Mouse (Mus musculus) erythroblast, adult 5-6 weeks (primary cell): ENCODE results near the gene Efna1. TPM values are rescaled to one million over a fixed set of nuclear protein-coding genes. Genes with fewer than 3 reads are reported as not detected.

Experiments
- ATAC-seq: replicated peaks from 2 replicates; pipeline ENCODE4 v1.8.0; 2016; ENCODE audit warnings: moderate number of reproducible peaks, mild to moderate bottlenecking, moderate TSS enrichment, inconsistent platforms; ENCODE audit not compliant: poor library complexity, low FRiP score, severe bottlenecking
- total RNA-seq, 2 experiments: library from RNA; stranded (forward) in 1 of 2; stranded (reverse) in 1 of 2; fragments of 150-400 nt in 1 of 2; fragments of 200-764, 138-1000 nt in 1 of 2; gene quantifications; 2 replicates each; pipeline versions ENCODE4 v1.2.3 to v1.2.4; 2015 to 2017; ENCODE audit warnings: low replicate concordance in 2 of 2

The Efna1 gene
- total RNA-seq, 2 experiments from 2014 or later = not detected

DNA sequence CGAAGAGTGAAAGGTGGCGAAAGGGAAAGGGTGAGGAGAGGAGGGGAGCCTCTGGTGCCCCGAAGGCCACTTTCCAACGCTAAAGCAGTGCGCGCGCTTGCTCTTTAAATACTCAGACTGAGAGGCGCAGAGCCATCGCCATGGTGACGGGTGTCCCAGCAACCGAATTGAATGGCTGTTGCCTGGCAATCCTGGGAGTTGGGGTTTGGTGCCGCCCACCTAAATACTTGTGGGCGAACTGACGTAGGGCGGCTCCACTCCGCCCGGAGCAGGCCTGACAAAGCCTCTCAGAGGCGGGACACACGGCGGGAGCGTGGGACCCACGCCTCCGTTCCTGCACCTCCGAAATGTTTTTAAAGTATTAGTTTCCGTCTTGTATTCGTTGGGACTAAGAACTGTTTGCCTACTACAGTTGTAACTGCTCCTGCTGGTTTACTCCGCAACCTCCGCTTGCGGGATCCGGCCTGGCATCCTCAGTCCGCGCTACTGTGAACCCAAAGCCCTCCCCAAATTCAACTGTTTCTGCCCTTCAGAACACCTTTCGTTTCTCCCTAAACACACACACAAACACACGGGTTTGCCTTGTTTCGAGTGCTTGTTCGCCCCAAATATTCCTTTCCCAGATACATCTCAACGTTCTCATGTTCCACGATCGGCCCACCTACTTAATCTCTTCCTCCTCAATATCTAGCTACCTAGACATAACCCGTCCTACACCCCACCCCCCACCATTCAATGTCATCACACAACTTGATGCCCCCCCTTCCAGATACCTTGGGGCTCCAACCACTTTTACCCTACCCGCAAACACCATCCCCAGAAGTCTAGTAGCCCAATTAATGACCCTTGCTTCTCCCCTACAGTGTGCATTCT, 53.4 kb downstream of the Efna1 start:
- 0 out of 2 replicates have a peak, but pooled peaks have one; percentile 8 for ATAC-seq

DNA sequence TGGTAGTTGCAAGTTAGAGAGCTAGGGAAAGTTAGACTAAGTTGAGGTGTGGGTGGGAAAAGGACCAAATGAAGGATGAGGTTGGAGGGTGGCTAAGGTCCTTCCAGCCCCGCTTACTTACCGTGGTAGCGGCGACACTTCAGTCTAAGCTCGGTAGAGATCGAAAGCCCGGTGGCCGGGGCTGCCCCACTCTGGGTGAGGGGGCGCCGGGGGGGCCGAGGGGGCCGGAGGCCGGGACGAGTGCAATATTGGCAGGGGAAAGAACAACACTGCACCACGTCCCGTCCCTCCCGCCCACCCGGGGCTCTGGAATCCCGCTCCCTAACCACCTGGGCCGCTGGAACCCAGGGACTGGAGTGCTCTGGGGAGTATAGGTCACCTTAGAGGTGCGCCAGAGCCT, 54.0 kb downstream of the Efna1 start, which contains the start of gene Mtx1:
Gene Mtx1 (minus strand): TSS at position 189 of the 400 bp plus-strand sequence.
- no peak for ATAC-seq

DNA sequence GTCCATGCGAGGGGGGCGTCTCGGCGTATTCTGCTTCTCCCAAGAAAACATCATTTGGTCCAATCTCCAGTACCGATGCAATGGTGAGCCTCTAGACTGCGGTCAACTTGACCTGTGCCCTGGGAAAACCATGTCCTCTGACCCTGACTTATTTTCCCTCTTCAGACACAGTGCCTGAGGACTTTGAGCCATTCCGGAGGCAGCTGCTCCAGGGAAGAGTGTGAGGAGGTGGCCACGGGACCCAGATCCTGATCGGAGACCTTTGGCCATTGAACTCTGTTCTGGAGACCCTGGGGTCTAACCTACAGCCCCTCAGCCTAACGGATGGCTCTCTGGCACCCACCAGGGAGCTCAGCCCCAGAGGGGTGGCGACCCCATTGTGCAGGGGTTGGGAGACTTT, 54.6 kb downstream of the Efna1 start:
- no peak for ATAC-seq

DNA sequence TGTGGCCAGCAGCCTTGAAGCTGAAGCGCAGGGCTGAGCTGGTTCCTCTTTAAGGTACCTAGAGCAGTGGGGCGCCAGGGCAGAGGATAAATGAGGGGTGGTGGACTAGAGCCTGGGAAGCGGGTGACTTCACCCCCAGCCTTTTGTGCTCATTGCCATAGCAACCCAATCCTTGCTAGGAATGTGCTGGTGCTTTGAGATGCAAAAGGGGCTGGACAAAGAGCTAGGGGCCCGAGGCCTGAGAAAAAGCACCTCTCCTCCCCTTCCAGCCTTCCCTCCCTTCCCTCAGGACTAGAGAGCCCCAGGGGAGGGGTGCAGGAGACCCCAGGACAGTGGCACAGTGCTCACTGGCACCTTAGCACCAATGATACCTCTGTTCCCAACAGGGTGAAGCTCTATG, 55.0 kb downstream of the Efna1 start:
- ATAC-seq = no peak

DNA sequence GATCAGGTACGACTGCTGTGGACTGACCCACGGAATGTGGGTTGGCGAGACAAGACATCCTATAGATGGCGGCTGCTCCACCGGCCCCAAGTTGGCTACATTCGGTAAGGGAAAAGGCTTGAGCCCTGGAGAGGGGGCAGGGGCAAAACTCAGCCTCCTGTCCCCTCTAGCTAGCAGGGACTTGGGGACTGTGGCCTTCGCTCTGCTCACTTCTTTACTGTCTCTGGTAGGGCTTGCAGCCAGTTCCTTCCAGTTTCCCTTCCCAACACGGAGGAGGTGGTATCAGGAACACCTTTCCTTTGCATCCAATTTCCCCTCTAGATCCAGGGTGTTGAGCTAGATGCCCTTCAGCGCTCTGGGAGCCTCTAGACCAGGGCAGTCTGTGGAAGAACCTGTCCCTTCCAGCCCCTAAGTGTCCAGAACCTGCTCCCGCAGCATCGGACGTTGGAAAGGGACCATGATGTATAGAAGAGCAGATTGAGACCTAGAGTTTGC, 55.6 kb downstream of the Efna1 start:
- no peak for ATAC-seq

DNA sequence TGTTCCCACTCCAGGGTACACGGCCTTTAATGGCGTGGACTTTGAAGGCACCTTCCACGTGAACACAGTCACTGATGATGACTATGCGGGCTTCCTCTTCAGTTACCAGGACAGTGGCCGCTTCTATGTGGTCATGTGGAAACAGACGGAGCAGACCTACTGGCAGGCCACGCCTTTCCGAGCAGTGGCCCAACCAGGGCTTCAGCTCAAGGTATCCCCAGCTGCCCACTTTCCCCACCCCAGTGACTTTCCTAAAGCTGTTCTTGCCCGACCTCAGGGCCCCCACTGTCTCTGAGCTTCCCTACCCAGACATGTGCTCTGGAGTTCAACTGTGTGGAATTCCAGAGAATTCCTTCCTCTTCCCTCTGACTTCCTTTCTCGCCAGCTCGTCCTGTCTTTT, 56.1 kb downstream of the Efna1 start:
- no peak for ATAC-seq

Other genes with a start within 250 kb of the Efna1 start
- gene Rusc1, start 187.8 kb downstream of the Efna1 start, total RNA-seq (2015; ENCODE audit: low replicate concordance) = 0.38 and 2.5 TPM in 2 replicates
- gene Rusc1, start 187.8 kb downstream of the Efna1 start, total RNA-seq (2017; ENCODE audit: low replicate concordance) = 1.6 and 5.6 TPM in 2 replicates
- gene Gm43738, start 180.0 kb downstream of the Efna1 start, total RNA-seq (2015; ENCODE audit: low replicate concordance) = not detected in 2 replicates
- not detected in 2 replicates for gene Gm43738, start 180.0 kb downstream of the Efna1 start, total RNA-seq (2017; ENCODE audit: low replicate concordance)
- 17.1 and 33.6 TPM in 2 replicates for gene Fdps, start 179.2 kb downstream of the Efna1 start, total RNA-seq (2015; ENCODE audit: low replicate concordance)
- 30.1 and 47.8 TPM in 2 replicates for gene Fdps, start 179.2 kb downstream of the Efna1 start, total RNA-seq (2017; ENCODE audit: low replicate concordance)
- gene Pklr, start 145.0 kb downstream of the Efna1 start, total RNA-seq (2015; ENCODE audit: low replicate concordance) = 22.5 and 23.4 TPM in 2 replicates
- gene Pklr, start 145.0 kb downstream of the Efna1 start, total RNA-seq (2017; ENCODE audit: low replicate concordance) = 5.6 and 5.7 TPM in 2 replicates
- gene Hcn3, start 120.9 kb downstream of the Efna1 start, total RNA-seq (2015; ENCODE audit: low replicate concordance) = not detected in 2 replicates
- gene Hcn3, start 120.9 kb downstream of the Efna1 start, total RNA-seq (2017; ENCODE audit: low replicate concordance) = 1.3 TPM in 1 of 2 replicates, not detected in the other
- 16.3 and 37.9 TPM in 2 replicates for gene Clk2, start 116.3 kb downstream of the Efna1 start, total RNA-seq (2015; ENCODE audit: low replicate concordance)
- gene Clk2, start 116.3 kb downstream of the Efna1 start, total RNA-seq (2017; ENCODE audit: low replicate concordance) = 24.4 and 47.4 TPM in 2 replicates
- 20.3 and 24.0 TPM in 2 replicates for gene Scamp3, start 103.7 kb downstream of the Efna1 start, total RNA-seq (2015; ENCODE audit: low replicate concordance)
- gene Scamp3, start 103.7 kb downstream of the Efna1 start, total RNA-seq (2017; ENCODE audit: low replicate concordance) = 3.5 and 5.8 TPM in 2 replicates
- gene Fam189b, start 98.0 kb downstream of the Efna1 start, total RNA-seq (2015; ENCODE audit: low replicate concordance) = 3.3 and 18.6 TPM in 2 replicates
- 1.8 TPM in 1 of 2 replicates, not detected in the other for gene Fam189b, start 98.0 kb downstream of the Efna1 start, total RNA-seq (2017; ENCODE audit: low replicate concordance)
- gene Gba, start 78.2 kb downstream of the Efna1 start, total RNA-seq (2015; ENCODE audit: low replicate concordance) = 11.1 and 18.8 TPM in 2 replicates
- 12.9 and 13.2 TPM in 2 replicates for gene Gba, start 78.2 kb downstream of the Efna1 start, total RNA-seq (2017; ENCODE audit: low replicate concordance)
- not detected in 2 replicates for gene Thbs3, start 66.0 kb downstream of the Efna1 start, total RNA-seq (2015; ENCODE audit: low replicate concordance)
- 1.7 TPM in 1 of 2 replicates, not detected in the other for gene Thbs3, start 66.0 kb downstream of the Efna1 start, total RNA-seq (2017; ENCODE audit: low replicate concordance)
- 4.0 and 13.4 TPM in 2 replicates for gene Mtx1, start 54.1 kb downstream of the Efna1 start, total RNA-seq (2015; ENCODE audit: low replicate concordance)
- gene Mtx1, start 54.1 kb downstream of the Efna1 start, total RNA-seq (2017; ENCODE audit: low replicate concordance) = 8.6 and 13.4 TPM in 2 replicates
- gene Muc1, start 52.1 kb downstream of the Efna1 start, total RNA-seq (2015; ENCODE audit: low replicate concordance) = not detected in 2 replicates
- gene Muc1, start 52.1 kb downstream of the Efna1 start, total RNA-seq (2017; ENCODE audit: low replicate concordance) = not detected in 2 replicates
- gene Krtcap2, start 35.2 kb downstream of the Efna1 start, total RNA-seq (2015; ENCODE audit: low replicate concordance) = 47.0 and 49.8 TPM in 2 replicates
- 17.8 and 31.8 TPM in 2 replicates for gene Krtcap2, start 35.2 kb downstream of the Efna1 start, total RNA-seq (2017; ENCODE audit: low replicate concordance)
- not detected in 2 replicates for gene Trim46, start 34.8 kb downstream of the Efna1 start, total RNA-seq (2015; ENCODE audit: low replicate concordance)
- gene Trim46, start 34.8 kb downstream of the Efna1 start, total RNA-seq (2017; ENCODE audit: low replicate concordance) = not detected in 2 replicates
- 16.1 and 42.3 TPM in 2 replicates for gene Dpm3, start 21.8 kb downstream of the Efna1 start, total RNA-seq (2015; ENCODE audit: low replicate concordance)
- gene Dpm3, start 21.8 kb downstream of the Efna1 start, total RNA-seq (2017; ENCODE audit: low replicate concordance) = 4.3 TPM in 1 of 2 replicates, not detected in the other
- 8.8 and 12.9 TPM in 2 replicates for gene Slc50a1, start 10.6 kb downstream of the Efna1 start, total RNA-seq (2015; ENCODE audit: low replicate concordance)
- 10.9 and 11.5 TPM in 2 replicates for gene Slc50a1, start 10.6 kb downstream of the Efna1 start, total RNA-seq (2017; ENCODE audit: low replicate concordance)
- gene Efna3, start 41.8 kb upstream of the Efna1 start, total RNA-seq (2015; ENCODE audit: low replicate concordance) = not detected in 2 replicates
- gene Efna3, start 41.8 kb upstream of the Efna1 start, total RNA-seq (2017; ENCODE audit: low replicate concordance) = not detected in 2 replicates
- not detected in 2 replicates for gene Efna4, start 56.9 kb upstream of the Efna1 start, total RNA-seq (2015; ENCODE audit: low replicate concordance)
- gene Efna4, start 56.9 kb upstream of the Efna1 start, total RNA-seq (2017; ENCODE audit: low replicate concordance) = not detected in 2 replicates
- 25.3 and 34.2 TPM in 2 replicates for gene Adam15, start 68.9 kb upstream of the Efna1 start, total RNA-seq (2015; ENCODE audit: low replicate concordance)
- 5.0 and 14.1 TPM in 2 replicates for gene Adam15, start 68.9 kb upstream of the Efna1 start, total RNA-seq (2017; ENCODE audit: low replicate concordance)
- not detected in 2 replicates for gene Dcst2, start 80.8 kb upstream of the Efna1 start, total RNA-seq (2015; ENCODE audit: low replicate concordance)
- gene Dcst2, start 80.8 kb upstream of the Efna1 start, total RNA-seq (2017; ENCODE audit: low replicate concordance) = not detected in 2 replicates
- gene Dcst1, start 84.1 kb upstream of the Efna1 start, total RNA-seq (2015; ENCODE audit: low replicate concordance) = not detected in 2 replicates
- not detected in 2 replicates for gene Dcst1, start 84.1 kb upstream of the Efna1 start, total RNA-seq (2017; ENCODE audit: low replicate concordance)
- gene Zbtb7b, start 113.6 kb upstream of the Efna1 start, total RNA-seq (2015; ENCODE audit: low replicate concordance) = 5.8 and 7.7 TPM in 2 replicates
- gene Zbtb7b, start 113.6 kb upstream of the Efna1 start, total RNA-seq (2017; ENCODE audit: low replicate concordance) = 5.4 and 15.2 TPM in 2 replicates
- 0.63 and 3.7 TPM in 2 replicates for gene Lenep, start 121.7 kb upstream of the Efna1 start, total RNA-seq (2015; ENCODE audit: low replicate concordance)
- gene Lenep, start 121.7 kb upstream of the Efna1 start, total RNA-seq (2017; ENCODE audit: low replicate concordance) = 0.17 TPM in 1 of 2 replicates, not detected in the other
- 2.1 and 6.3 TPM in 2 replicates for gene Flad1, start 130.7 kb upstream of the Efna1 start, total RNA-seq (2015; ENCODE audit: low replicate concordance)
- 1.8 and 3.1 TPM in 2 replicates for gene Flad1, start 130.7 kb upstream of the Efna1 start, total RNA-seq (2017; ENCODE audit: low replicate concordance)
- 67.9 and 79.9 TPM in 2 replicates for gene Cks1b, start 137.2 kb upstream of the Efna1 start, total RNA-seq (2015; ENCODE audit: low replicate concordance)
- gene Cks1b, start 137.2 kb upstream of the Efna1 start, total RNA-seq (2017; ENCODE audit: low replicate concordance) = 37.4 and 42.1 TPM in 2 replicates
- gene Shc1, start 137.3 kb upstream of the Efna1 start, total RNA-seq (2015; ENCODE audit: low replicate concordance) = 14.4 and 25.2 TPM in 2 replicates
- gene Shc1, start 137.3 kb upstream of the Efna1 start, total RNA-seq (2017; ENCODE audit: low replicate concordance) = 21.3 and 24.1 TPM in 2 replicates
- gene Pygo2, start 149.1 kb upstream of the Efna1 start, total RNA-seq (2015; ENCODE audit: low replicate concordance) = 9.8 and 11.5 TPM in 2 replicates
- gene Pygo2, start 149.1 kb upstream of the Efna1 start, total RNA-seq (2017; ENCODE audit: low replicate concordance) = 5.6 and 12.4 TPM in 2 replicates
- gene Pbxip1, start 155.6 kb upstream of the Efna1 start, total RNA-seq (2015; ENCODE audit: low replicate concordance) = 3.8 and 4.2 TPM in 2 replicates
- gene Pbxip1, start 155.6 kb upstream of the Efna1 start, total RNA-seq (2017; ENCODE audit: low replicate concordance) = 6.2 and 8.6 TPM in 2 replicates
- 5.4 and 8.1 TPM in 2 replicates for gene Pmvk, start 173.4 kb upstream of the Efna1 start, total RNA-seq (2015; ENCODE audit: low replicate concordance)
- gene Pmvk, start 173.4 kb upstream of the Efna1 start, total RNA-seq (2017; ENCODE audit: low replicate concordance) = 6.6 and 10.1 TPM in 2 replicates
- gene Kcnn3, start 239.0 kb upstream of the Efna1 start, total RNA-seq (2015; ENCODE audit: low replicate concordance) = not detected in 2 replicates
- 0.26 TPM in 1 of 2 replicates, not detected in the other for gene Kcnn3, start 239.0 kb upstream of the Efna1 start, total RNA-seq (2017; ENCODE audit: low replicate concordance)